Mouse (Mus musculus): ENCODE measurements at regions not wholly inside any gene's neighbourhood (a gene's known extent, or its start where the extent isn't known, plus 50 kb on each side); places are given as distances from the start of the nearest gene placed in this dataset.

DNA sequence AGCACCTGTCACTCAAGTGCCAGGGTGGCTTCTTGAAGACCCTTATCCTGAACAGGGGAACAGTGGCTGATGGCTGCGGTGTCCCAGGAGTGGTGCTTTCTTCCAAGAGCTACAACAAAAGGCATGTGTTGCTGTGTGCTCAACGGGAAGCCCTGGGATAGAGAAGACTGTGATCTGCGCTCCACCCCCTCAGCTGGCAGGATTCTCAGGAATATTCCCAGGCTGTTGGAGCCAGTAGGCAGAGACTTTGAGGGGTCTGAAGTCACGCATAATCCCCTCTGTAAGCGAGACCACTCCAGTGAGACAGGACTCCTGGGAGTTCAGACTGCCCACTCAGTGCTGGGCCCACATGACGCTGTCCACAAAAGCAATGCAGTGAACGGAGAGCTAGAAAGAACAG is 202.4 kb downstream of the Plxna1 start:
- Histone ChIP-seq H3K9me3 (replicated peaks; ENCODE audit: insufficient read depth, low read length) (no peaks in the 10 kb centered on the region), H3K27ac (ENCODE audit: control insufficient read depth, low read depth, low read length) (no peak overlapping the region), H3K9ac (ENCODE audit: control insufficient read depth, low read depth, low read length, poor library complexity, severe bottlenecking) (no peak overlapping the region), H3K79me2 (ENCODE audit: control insufficient read depth, insufficient read depth, low read length, poor library complexity) (no peaks in the 10 kb centered on the region), H3K4me3 (ENCODE audit: control insufficient read depth in 1 of 2, insufficient read depth in 1 of 2, low read depth in 2 of 2, low read length in 2 of 2) (no peak overlapping the region), H3K27me3 (ENCODE audit: control insufficient read depth in 1 of 2, insufficient read depth in 2 of 2, low read length in 2 of 2) (no peaks in the 10 kb centered on the region; a peak in 1 of 4 replicates), H3K4me1 (ENCODE audit: control insufficient read depth in 1 of 2, insufficient read depth in 2 of 2, low read length in 2 of 2) (no peaks in the 10 kb centered on the region), H3K36me3 (ENCODE audit: control insufficient read depth in 1 of 2, insufficient read depth in 2 of 2, low read length in 2 of 2) (no peaks in the 10 kb centered on the region)
- TF ChIP-seq ETS1 (IDR thresholded peaks at IDR 0.05; ENCODE audit: low read depth, low read length) (no peak), MYB (IDR thresholded peaks at IDR 0.05; ENCODE audit: low read depth, low read length) (no peak), TBP (IDR thresholded peaks at IDR 0.05; ENCODE audit: low read depth, low read length) (no peak), ZMIZ1 (IDR thresholded peaks at IDR 0.05; ENCODE audit: low read depth, low read length) (no peak), MYC (IDR thresholded peaks at IDR 0.05; ENCODE audit: low read depth, low read length) (no peak), MAX (IDR thresholded peaks at IDR 0.05; ENCODE audit: low read length) (no peak), RCOR1 (IDR thresholded peaks at IDR 0.05; ENCODE audit: low read depth, low read length) (no peak), GABPA (IDR thresholded peaks at IDR 0.05; ENCODE audit: low read depth, low read length) (no peak), POLR2AphosphoS5 (IDR thresholded peaks at IDR 0.05; ENCODE audit: borderline replicate concordance, low read depth, low read length) (no peak), TCF12 (IDR thresholded peaks at IDR 0.05; ENCODE audit: low read depth, low read length) (no peak), ELF1 (IDR thresholded peaks at IDR 0.05; ENCODE audit: low read depth, low read length) (no peak), USF2 (IDR thresholded peaks at IDR 0.05; ENCODE audit: borderline replicate concordance in 1 of 2, insufficient read depth in 1 of 2, low read depth in 1 of 2, low read length in 2 of 2) (no peak), UBTF (IDR thresholded peaks at IDR 0.05; ENCODE audit: borderline replicate concordance, insufficient read depth, low read depth, low read length) (no peak), ZC3H11A (IDR thresholded peaks at IDR 0.05; ENCODE audit: low read depth, low read length) (no peak)
- DNase-seq (ENCODE audit: low read depth, low spot score): no peak

DNA sequence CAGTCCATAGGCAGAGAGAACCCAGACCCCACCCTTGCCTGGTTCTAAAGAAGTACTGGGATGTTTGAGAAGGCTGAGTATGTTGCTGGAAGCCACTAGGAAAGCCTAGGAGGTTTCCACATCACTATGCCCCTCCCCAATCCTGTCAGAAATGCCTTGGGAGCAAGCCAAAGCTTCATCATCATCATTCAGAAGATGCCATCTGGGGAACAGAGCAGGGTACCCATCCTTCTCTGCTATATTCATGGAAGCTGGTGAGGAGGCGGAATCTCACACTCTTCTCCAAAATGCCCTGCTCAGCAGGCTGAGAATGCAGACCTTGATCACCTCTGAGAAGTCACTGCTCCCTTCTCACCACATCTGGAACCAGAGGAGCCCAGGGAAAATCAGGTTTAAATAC is 200.7 kb downstream of the Plxna1 start:
- no peaks in the 10 kb centered on the region for H3K4me1 ChIP-seq (ENCODE audit: control insufficient read depth in 1 of 2, insufficient read depth in 2 of 2, low read length in 2 of 2)
- no peak overlapping the region for H3K9ac ChIP-seq (ENCODE audit: control insufficient read depth, low read depth, low read length, poor library complexity, severe bottlenecking)
- DNase-seq (ENCODE audit: low read depth, low spot score): no peak
- no peak overlapping the region for H3K27ac ChIP-seq (ENCODE audit: control insufficient read depth, low read depth, low read length)
- no peak overlapping the region for H3K4me3 ChIP-seq (ENCODE audit: control insufficient read depth in 1 of 2, insufficient read depth in 1 of 2, low read depth in 2 of 2, low read length in 2 of 2)
- H3K27me3 ChIP-seq (ENCODE audit: control insufficient read depth in 1 of 2, insufficient read depth in 2 of 2, low read length in 2 of 2): no peaks in the 10 kb centered on the region; a peak in 1 of 4 replicates
- H3K36me3 ChIP-seq (ENCODE audit: control insufficient read depth in 1 of 2, insufficient read depth in 2 of 2, low read length in 2 of 2): no peaks in the 10 kb centered on the region
- H3K79me2 ChIP-seq (ENCODE audit: control insufficient read depth, insufficient read depth, low read length, poor library complexity): no peaks in the 10 kb centered on the region
- H3K9me3 ChIP-seq (replicated peaks; ENCODE audit: insufficient read depth, low read length): no peaks in the 10 kb centered on the region
- TF ChIP-seq JUND (IDR thresholded peaks at IDR 0.05; ENCODE audit: low read depth, low read length) (no peak), GABPA (IDR thresholded peaks at IDR 0.05; ENCODE audit: low read depth, low read length) (no peak), USF2 (IDR thresholded peaks at IDR 0.05; ENCODE audit: borderline replicate concordance in 1 of 2, insufficient read depth in 1 of 2, low read depth in 1 of 2, low read length in 2 of 2) (no peak)

Data from MEL (cell line).